Mouse (Mus musculus) heart, adult 2 months (tissue): ENCODE results near the gene Erbb3.

Experiments
- CTCF ChIP-seq: fragments of 200-600 bp; IDR thresholded peaks from 2 replicates; pipeline ENCODE4 v1.8.1; 2022; ENCODE audit warnings: antibody characterized with exemption, mild to moderate bottlenecking, moderate library complexity
- EP300 ChIP-seq: fragments of 200-500 bp; IDR thresholded peaks from 2 replicates; pipeline ENCODE4 v1.6.1; 2011; ENCODE audit warnings: low read depth, low read length, control low read depth; ENCODE audit not compliant: insufficient read depth
- POLR2A ChIP-seq: fragments of 200-500 bp; IDR thresholded peaks from 2 replicates; pipeline ENCODE4 v1.6.1; 2011; ENCODE audit warnings: mild to moderate bottlenecking, low read depth, low read length, control low read depth; ENCODE audit not compliant: insufficient read depth

DNA sequence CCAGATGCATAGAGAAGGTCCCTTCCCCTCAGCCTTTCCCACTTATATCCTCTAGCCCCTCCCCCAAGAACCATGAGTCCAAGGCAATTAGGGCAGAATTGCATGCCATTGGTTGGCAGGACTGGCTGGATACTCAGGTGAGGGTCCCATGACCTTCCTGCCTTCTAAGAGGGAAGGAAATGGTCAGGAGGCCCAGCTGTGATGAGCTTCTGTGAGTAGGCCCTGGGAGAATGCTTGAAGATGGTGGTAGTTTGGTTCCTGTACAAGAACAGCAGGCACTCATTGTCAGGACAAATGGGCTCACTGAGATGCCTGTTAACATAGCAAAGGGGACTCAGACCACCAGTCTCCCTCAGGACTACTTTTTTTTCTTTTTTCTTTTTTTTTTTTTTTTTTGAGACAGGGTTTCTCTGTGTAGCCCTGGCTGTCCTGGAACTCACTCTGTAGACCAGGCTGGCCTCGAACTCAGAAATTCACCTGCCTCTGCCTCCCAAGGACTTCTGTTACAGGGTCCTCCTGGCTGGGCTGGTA, 51.0 kb downstream of the Erbb3 start:
- TF ChIP-seq CTCF (no peak), EP300 (no peak), POLR2A (no peak)
